Mouse (Mus musculus) ES-E14 (cell line): ENCODE measurements around the gene Pcx. TPM values are rescaled to one million over a fixed set of nuclear protein-coding genes. Genes with fewer than 3 reads are reported as not detected.

Source experiments
- DNase-seq: peaks from one replicate; pipeline ENCODE4 v3.0.0-alpha.2; 2013; ENCODE audit warnings: low read depth, low spot score
- H3K27ac ChIP-seq: 2 replicates; pipeline ENCODE4 v1.5.1; 2012; ENCODE audit warnings: low read depth, mild to moderate bottlenecking, low read length, moderate library complexity, mixed read lengths; ENCODE audit not compliant: poor library complexity, insufficient read depth, severe bottlenecking
- H3K36me3 ChIP-seq: 2 replicates; pipeline ENCODE4 v1.6.1; 2012; ENCODE audit warnings: mild to moderate bottlenecking, low read length, moderate library complexity, mixed read lengths; ENCODE audit not compliant: control insufficient read depth, poor library complexity, insufficient read depth, severe bottlenecking
- H3K4me1 ChIP-seq, 2 experiments: fragments of 150-350 bp in 1 of 2; sonication (generic) in 1 of 2; 2 replicates each; pipeline ENCODE4 v1.6.1; 2012; ENCODE audit warnings: low read length in 2 of 2, mild to moderate bottlenecking in 1 of 2, mixed read lengths in 1 of 2; ENCODE audit not compliant: control insufficient read depth in 2 of 2, insufficient read depth in 2 of 2, poor library complexity in 1 of 2
- H3K4me3 ChIP-seq, 2 experiments: fragments of 150-350 bp in 1 of 2; sonication (generic) in 1 of 2; 2 replicates each; pipeline ENCODE4 v1.5.1; 2012; ENCODE audit warnings: low read length in 2 of 2, low read depth in 1 of 2, mild to moderate bottlenecking in 1 of 2, mixed read lengths in 1 of 2; ENCODE audit not compliant: insufficient read depth in 1 of 2, poor library complexity in 1 of 2, severe bottlenecking in 1 of 2
- H3K9ac ChIP-seq: 2 replicates; pipeline ENCODE4 v1.6.1; 2012; ENCODE audit warnings: low read depth, mild to moderate bottlenecking, low read length, mixed read lengths; ENCODE audit not compliant: poor library complexity, insufficient read depth, severe bottlenecking
- H3K9me3 ChIP-seq: fragments of 150-350 bp; sonication (generic); 2 replicates; pipeline ENCODE4 v1.6.1; 2012; ENCODE audit warnings: low read depth, mild to moderate bottlenecking, low read length; ENCODE audit not compliant: control insufficient read depth, insufficient read depth
- CHD2 ChIP-seq: IDR thresholded peaks from 2 replicates; pipeline ENCODE4 v1.6.1; 2014; ENCODE audit warnings: mild to moderate bottlenecking, low read depth, low read length, inconsistent platforms
- HCFC1 ChIP-seq: IDR thresholded peaks from 2 replicates; pipeline ENCODE4 v1.6.1; 2012; ENCODE audit warnings: low read length, inconsistent platforms, borderline replicate concordance; ENCODE audit not compliant: insufficient read depth
- MAFK ChIP-seq: IDR thresholded peaks from 2 replicates; pipeline ENCODE4 v1.6.1; 2014; ENCODE audit warnings: mild to moderate bottlenecking, low read depth, low read length, inconsistent platforms; ENCODE audit not compliant: insufficient read depth
- ZC3H11A ChIP-seq: IDR thresholded peaks from 2 replicates; pipeline ENCODE4 v1.6.1; 2012; ENCODE audit warnings: low read depth, mild to moderate bottlenecking, inconsistent platforms, low read length, borderline replicate concordance
- ZNF384 ChIP-seq: IDR thresholded peaks from 2 replicates; pipeline ENCODE4 v1.6.1; 2012; ENCODE audit warnings: low read depth, low read length, inconsistent platforms
- in situ Hi-C, 2 experiments: fragments of 600-800 bp; cut with MboI; formaldehyde crosslinking; loops; one replicate each; pipeline ENCODE4 v1.15.1; 2025; ENCODE audit warnings: low sequenced_read_pairs in 2 of 2, inconsistent platforms in 1 of 2; ENCODE audit not compliant: unreplicated experiment in 2 of 2
- total RNA-seq: library from RNA; depleted of rRNA; stranded (reverse); fragments of 300-350 nt; gene quantifications from 2 replicates; pipeline ENCODE4 v1.2.3, GENCODE M21; 2012

Gene Pcx
- total RNA-seq, 1 experiment = 35.6 TPM

- TF ChIP-seq ZNF384 = no peak
- TF ChIP-seq MAFK = no peak
- no peak for TF ChIP-seq ZC3H11A
- TF ChIP-seq HCFC1 = no peak
- no peak for TF ChIP-seq CHD2
- H3K9me3 ChIP-seq = no peaks in the 10 kb centered on the region
- in situ Hi-C loops = no loop called here
- no peak for DNase-seq
- H3K27ac ChIP-seq = no peak overlapping the region
- H3K9ac ChIP-seq = no peak overlapping the region
- H3K4me3 ChIP-seq = no peak overlapping the region
- no peaks in the 10 kb centered on the region for H3K36me3 ChIP-seq
- H3K4me1 ChIP-seq = 0 out of 4 replicates have a peak, but pooled peaks cover 0 to 2% of the 10 kb centered on the region in 2 experiments
Measured at GRCm38 (mm10) chr19:4515746-4516145, 5.5 kb downstream of the Pcx start.

- H3K4me3 ChIP-seq = no peak overlapping the region
- in situ Hi-C loops = no loop called here
- 0 out of 4 replicates have a peak, but pooled peaks cover 0 to 2% of the 10 kb centered on the region in 2 experiments for H3K4me1 ChIP-seq
- no peak overlapping the region for H3K27ac ChIP-seq
- no peak for TF ChIP-seq HCFC1
- no peak for TF ChIP-seq ZC3H11A
- TF ChIP-seq ZNF384 = no peak
- TF ChIP-seq CHD2 = no peak
- TF ChIP-seq MAFK = no peak
- no peaks in the 10 kb centered on the region for H3K9me3 ChIP-seq
- H3K36me3 ChIP-seq = no peaks in the 10 kb centered on the region
- DNase-seq = no peak
- no peak overlapping the region for H3K9ac ChIP-seq
Measured at GRCm38 (mm10) chr19:4516288-4516687, 6.0 kb downstream of the Pcx start.

- TF ChIP-seq MAFK (0 out of 2 replicates have a peak, but pooled peaks have one; percentile 56), CHD2 (no peak)
- no peaks in the 10 kb centered on the region for H3K36me3 ChIP-seq
- H3K4me1 ChIP-seq = no peaks in the 10 kb centered on the region
- in situ Hi-C loops = no loop called here
- no peak overlapping the region for H3K27ac ChIP-seq
- H3K4me3 ChIP-seq = no peak overlapping the region
- DNase-seq = no peak
- no peak overlapping the region for H3K9ac ChIP-seq
- H3K9me3 ChIP-seq = no peaks in the 10 kb centered on the region
Measured at GRCm38 (mm10) chr19:4517483-4517882, 7.2 kb downstream of the Pcx start.

GRCm38 (mm10) chr19:4521426-4522050, 11.3 kb downstream of the Pcx start:
- Histone ChIP-seq H3K36me3 (no peaks in the 10 kb centered on the region), H3K9me3 (no peaks in the 10 kb centered on the region), H3K27ac (no peak overlapping the region), H3K4me1 (no peaks in the 10 kb centered on the region), H3K9ac (no peak overlapping the region), H3K4me3 (no peak overlapping the region)
- DNase-seq = no peak
- in situ Hi-C loops = no loop called here
- TF ChIP-seq ZC3H11A (no peak), MAFK (no peak), ZNF384 (no peak), HCFC1 (no peak), CHD2 (no peak)

GRCm38 (mm10) chr19:4534646-4535045, 24.4 kb downstream of the Pcx start:
- in situ Hi-C loops = no loop called here
- DNase-seq = no peak
- no peak overlapping the region for H3K4me3 ChIP-seq
- no peaks in the 10 kb centered on the region for H3K36me3 ChIP-seq
- no peak for TF ChIP-seq HCFC1
- TF ChIP-seq ZNF384 = no peak
- no peak for TF ChIP-seq ZC3H11A
- no peak for TF ChIP-seq MAFK
- TF ChIP-seq CHD2 = no peak
- no peak overlapping the region for H3K9ac ChIP-seq
- no peak overlapping the region for H3K27ac ChIP-seq
- H3K4me1 ChIP-seq = no peaks in the 10 kb centered on the region
- H3K9me3 ChIP-seq = no peaks in the 10 kb centered on the region
